Mouse (Mus musculus) erythroblast, embryonic 14.5 days (primary cell): Measurements from ENCODE around the gene Kctd6.

Experiments used
- GATA1 ChIP-seq: IDR thresholded peaks from 2 replicates; pipeline ENCODE4 v1.6.1; 2012; ENCODE audit warnings: low read length, inconsistent platforms, mixed read lengths
- TAL1 ChIP-seq: IDR thresholded peaks from 3 replicates; pipeline ENCODE4 v1.6.1; 2012; ENCODE audit warnings: low read length, inconsistent platforms, mixed read lengths

- TF ChIP-seq GATA1 (no peak), TAL1 (no peak)
These were observed 45.2 kb downstream of the Kctd6 start, which contains the start of gene Acox2 for GRCm38 (mm10) chr14:8259166-8259565.
